Mouse (Mus musculus): ENCODE measurements around the gene Rnf8.

Rnf8 gene

DNA sequence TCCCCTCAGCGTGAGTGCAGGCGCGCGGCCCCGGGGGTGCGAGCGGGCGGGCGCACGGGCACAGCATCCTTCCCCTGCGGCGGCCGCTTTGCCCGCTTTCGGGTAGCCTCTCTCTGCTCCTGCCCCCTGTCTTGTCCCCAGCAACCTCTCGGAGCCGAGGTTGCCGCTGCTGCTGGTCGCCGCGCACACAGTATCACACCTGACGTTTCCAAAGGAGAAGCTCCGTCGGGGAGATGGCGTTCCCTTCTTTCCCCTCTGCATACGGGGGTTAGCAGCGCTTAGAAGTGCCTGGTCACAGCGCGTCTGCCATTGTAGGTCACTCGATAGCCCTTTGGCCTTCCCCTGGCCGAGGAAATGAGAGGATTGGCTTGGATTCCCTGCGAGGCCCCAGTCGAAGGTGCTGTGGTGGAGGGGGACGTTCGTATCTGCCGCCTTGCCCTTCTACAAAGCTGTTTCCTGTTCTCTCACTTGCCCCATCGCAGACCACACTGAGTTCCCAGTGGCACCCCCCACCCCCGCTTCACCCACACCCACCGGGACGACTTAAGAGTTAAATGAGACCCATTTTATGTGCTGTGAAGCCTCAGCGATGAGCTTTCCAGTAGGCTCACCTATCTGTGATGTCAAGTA lies 46.3 kb downstream of the Rnf8 start:
- TF ChIP-seq POU5F1 (IDR thresholded peaks at IDR 0.05; ENCODE audit: borderline replicate concordance, low read length) (no peak), CTCF (conservative IDR thresholded peaks at IDR 0.05; ENCODE audit: low read length) (no peak), NANOG (IDR thresholded peaks at IDR 0.05; ENCODE audit: borderline replicate concordance, low read length) (no peak)
- peaks cover 23% of the 10 kb centered on the region for H3K4me1 ChIP-seq (replicated peaks; ENCODE audit: low read depth, low read length)
- H3K4me3 ChIP-seq (replicated peaks; ENCODE audit: low read length) = peak overlapping the region; percentile 94
- H3K9me3 ChIP-seq (ENCODE audit: low read length) = no peaks in the 10 kb centered on the region
- peaks cover 34% of the 10 kb centered on the region for H3K36me3 ChIP-seq (ENCODE audit: insufficient read depth, low read length)
- H3K27me3 ChIP-seq (ENCODE audit: insufficient read depth, low read length) = no peaks in the 10 kb centered on the region

DNA sequence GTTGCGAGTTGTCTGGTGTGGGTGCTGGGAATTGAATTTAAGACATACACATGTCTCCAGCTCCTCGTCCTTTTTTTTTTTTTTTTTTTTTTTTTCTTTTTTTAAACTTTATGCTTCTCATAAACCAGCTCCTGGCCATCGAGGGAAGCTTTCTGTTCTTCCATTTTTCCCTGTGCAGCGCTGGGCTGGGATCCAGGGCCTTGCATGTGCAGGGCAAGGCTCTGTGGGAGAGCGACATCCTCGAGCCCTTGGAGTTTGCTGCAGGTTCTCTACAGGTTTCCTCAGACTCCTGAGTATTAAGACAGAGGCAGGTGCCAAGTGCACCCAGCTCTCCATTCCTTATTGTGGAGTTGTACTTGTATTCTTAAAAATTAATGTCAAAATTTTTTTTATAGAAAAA lies 47.6 kb downstream of the Rnf8 start:
- H3K9me3 ChIP-seq (ENCODE audit: low read length) = no peaks in the 10 kb centered on the region
- no peak for TF ChIP-seq POU5F1 (IDR thresholded peaks at IDR 0.05; ENCODE audit: borderline replicate concordance, low read length)
- no peak for TF ChIP-seq CTCF (conservative IDR thresholded peaks at IDR 0.05; ENCODE audit: low read length)
- TF ChIP-seq NANOG (IDR thresholded peaks at IDR 0.05; ENCODE audit: borderline replicate concordance, low read length) = no peak
- peaks cover 46% of the 10 kb centered on the region for H3K36me3 ChIP-seq (ENCODE audit: insufficient read depth, low read length)
- H3K27me3 ChIP-seq (ENCODE audit: insufficient read depth, low read length) = no peaks in the 10 kb centered on the region
- H3K4me1 ChIP-seq (replicated peaks; ENCODE audit: low read depth, low read length) = peaks cover 25% of the 10 kb centered on the region
- no peak overlapping the region for H3K4me3 ChIP-seq (replicated peaks; ENCODE audit: low read length)

DNA sequence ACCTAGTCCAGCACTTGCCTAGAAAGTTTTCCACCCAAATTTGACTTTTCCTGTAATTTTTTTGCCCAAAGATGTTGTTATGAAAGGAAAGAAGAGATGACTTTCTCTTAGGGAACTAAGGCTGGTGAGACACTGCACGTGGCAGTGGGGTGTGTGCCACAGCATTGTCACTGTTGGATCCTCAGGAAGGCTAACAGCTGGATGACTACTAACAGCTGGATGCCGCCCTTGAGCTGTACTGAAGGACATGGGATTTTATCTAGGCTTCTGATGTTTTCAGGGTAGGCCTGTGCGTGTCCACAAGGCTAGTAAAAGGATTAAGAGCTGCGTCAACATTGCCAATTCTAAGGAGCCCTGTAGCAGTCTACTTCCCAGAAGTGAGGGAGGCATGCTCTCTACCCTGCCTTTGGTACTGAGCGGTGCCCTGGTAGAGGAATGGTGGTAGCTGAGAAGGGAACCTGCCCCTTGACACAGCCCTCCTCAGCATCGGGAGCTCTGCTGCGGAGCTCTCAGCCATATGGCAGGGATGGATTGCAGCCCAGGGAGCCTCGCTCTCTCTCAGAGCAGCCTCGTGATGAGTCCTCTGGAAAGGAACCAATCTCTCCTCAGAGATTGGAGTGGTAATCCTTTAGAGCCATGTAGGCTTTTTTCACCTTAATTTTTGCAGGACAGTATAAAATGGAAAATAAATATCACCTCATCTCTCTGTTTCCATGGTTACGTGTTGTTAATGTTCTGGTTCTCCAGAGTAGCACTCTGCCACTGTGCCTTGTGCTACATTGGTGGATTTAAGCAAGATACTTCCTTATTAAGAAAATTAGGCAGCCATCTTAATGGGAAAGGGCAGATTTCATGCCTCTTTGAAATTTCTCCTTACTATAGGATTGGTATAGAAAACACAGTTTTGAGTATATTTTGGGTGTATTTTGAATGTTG lies 53.7 kb downstream of the Rnf8 start:
- Histone ChIP-seq H3K4me3 (replicated peaks; ENCODE audit: low read length) (peak overlapping the region; percentile 49), H3K36me3 (ENCODE audit: insufficient read depth, low read length) (peaks cover 91% of the 10 kb centered on the region), H3K4me1 (replicated peaks; ENCODE audit: low read depth, low read length) (peaks cover 35% of the 10 kb centered on the region), H3K27me3 (ENCODE audit: insufficient read depth, low read length) (no peaks in the 10 kb centered on the region), H3K9me3 (ENCODE audit: low read length) (no peaks in the 10 kb centered on the region)
- TF ChIP-seq NANOG (IDR thresholded peaks at IDR 0.05; ENCODE audit: borderline replicate concordance, low read length) (no peak; the same call in 1 of the 2 replicates), POU5F1 (IDR thresholded peaks at IDR 0.05; ENCODE audit: borderline replicate concordance, low read length) (no peak), CTCF (conservative IDR thresholded peaks at IDR 0.05; ENCODE audit: low read length) (no peak)

DNA sequence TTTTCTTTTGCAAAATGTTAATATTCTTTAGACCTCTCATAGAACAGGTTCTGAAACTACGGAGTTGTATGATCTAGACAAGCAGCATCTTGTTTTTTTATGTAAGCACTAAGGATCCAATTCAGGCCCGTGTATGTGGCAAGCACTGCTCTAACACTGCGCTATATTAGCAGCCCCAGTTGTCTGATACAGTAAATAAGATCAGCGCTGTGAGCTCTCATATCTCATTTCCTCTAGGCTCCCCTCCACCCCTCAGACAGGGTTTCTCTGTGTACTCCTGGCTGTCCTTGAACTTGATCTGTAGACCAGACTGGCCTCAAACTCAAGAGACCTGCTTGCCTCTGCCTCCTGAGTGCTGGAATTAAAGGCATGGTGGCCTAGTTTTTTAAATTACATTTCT lies 54.4 kb downstream of the Rnf8 start:
- TF ChIP-seq POU5F1 (IDR thresholded peaks at IDR 0.05; ENCODE audit: borderline replicate concordance, low read length) (no peak), NANOG (IDR thresholded peaks at IDR 0.05; ENCODE audit: borderline replicate concordance, low read length) (no peak), CTCF (conservative IDR thresholded peaks at IDR 0.05; ENCODE audit: low read length) (no peak)
- Histone ChIP-seq H3K4me1 (replicated peaks; ENCODE audit: low read depth, low read length) (peaks cover 33% of the 10 kb centered on the region), H3K36me3 (ENCODE audit: insufficient read depth, low read length) (peaks cover 91% of the 10 kb centered on the region), H3K9me3 (ENCODE audit: low read length) (no peaks in the 10 kb centered on the region), H3K4me3 (replicated peaks; ENCODE audit: low read length) (no peak overlapping the region), H3K27me3 (ENCODE audit: insufficient read depth, low read length) (no peaks in the 10 kb centered on the region)

DNA sequence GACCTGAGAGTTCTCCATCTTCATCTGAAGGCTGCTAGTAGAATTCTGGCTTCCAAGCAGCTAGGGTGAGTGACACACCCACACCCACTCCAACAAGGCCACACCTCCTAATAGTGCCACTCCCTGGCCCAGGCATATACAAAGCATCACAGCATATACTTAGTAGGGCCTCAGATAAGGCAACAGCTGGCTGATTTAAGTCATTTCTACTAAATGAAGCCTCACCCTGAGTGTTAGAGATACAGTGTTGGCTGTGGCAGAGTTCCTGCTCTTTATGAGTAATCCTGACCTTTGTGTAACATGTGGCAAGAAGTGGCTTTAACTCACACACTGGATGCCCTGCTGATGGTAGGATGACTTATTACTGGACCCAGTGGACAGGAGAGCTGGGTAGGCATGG lies 55.3 kb downstream of the Rnf8 start:
- TF ChIP-seq NANOG (IDR thresholded peaks at IDR 0.05; ENCODE audit: borderline replicate concordance, low read length) (no peak), POU5F1 (IDR thresholded peaks at IDR 0.05; ENCODE audit: borderline replicate concordance, low read length) (no peak), CTCF (conservative IDR thresholded peaks at IDR 0.05; ENCODE audit: low read length) (no peak)
- peaks cover 91% of the 10 kb centered on the region for H3K36me3 ChIP-seq (ENCODE audit: insufficient read depth, low read length)
- H3K9me3 ChIP-seq (ENCODE audit: low read length) = no peaks in the 10 kb centered on the region
- H3K4me1 ChIP-seq (replicated peaks; ENCODE audit: low read depth, low read length) = peaks cover 33% of the 10 kb centered on the region
- H3K4me3 ChIP-seq (replicated peaks; ENCODE audit: low read length) = no peak overlapping the region
- H3K27me3 ChIP-seq (ENCODE audit: insufficient read depth, low read length) = no peaks in the 10 kb centered on the region

DNA sequence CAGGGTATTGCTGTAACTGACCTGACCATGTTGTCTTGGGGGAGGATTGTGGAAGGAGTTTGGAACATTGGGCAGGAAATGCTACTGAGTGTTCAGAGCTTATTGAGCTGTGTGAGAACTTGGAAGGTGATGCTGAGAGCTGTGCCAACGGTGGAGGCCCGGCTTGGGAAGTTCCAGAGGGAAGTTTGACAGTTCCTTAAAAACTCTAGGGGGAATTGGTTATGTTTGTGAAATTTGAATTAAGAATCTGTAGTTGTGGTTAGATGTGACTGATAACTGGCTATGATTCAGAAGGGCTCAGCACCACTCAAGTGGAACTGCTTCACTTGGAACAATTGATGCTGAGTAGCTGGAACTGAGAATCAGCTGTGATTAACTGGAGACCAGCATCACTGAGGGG lies 56.4 kb downstream of the Rnf8 start:
- TF ChIP-seq NANOG (IDR thresholded peaks at IDR 0.05; ENCODE audit: borderline replicate concordance, low read length) = no peak
- no peak for TF ChIP-seq POU5F1 (IDR thresholded peaks at IDR 0.05; ENCODE audit: borderline replicate concordance, low read length)
- no peak for TF ChIP-seq CTCF (conservative IDR thresholded peaks at IDR 0.05; ENCODE audit: low read length)
- Histone ChIP-seq H3K4me1 (replicated peaks; ENCODE audit: low read depth, low read length) (peaks cover 38% of the 10 kb centered on the region), H3K9me3 (ENCODE audit: low read length) (no peaks in the 10 kb centered on the region), H3K27me3 (ENCODE audit: insufficient read depth, low read length) (no peaks in the 10 kb centered on the region), H3K4me3 (replicated peaks; ENCODE audit: low read length) (no peak overlapping the region), H3K36me3 (ENCODE audit: insufficient read depth, low read length) (peaks cover 92% of the 10 kb centered on the region)

DNA sequence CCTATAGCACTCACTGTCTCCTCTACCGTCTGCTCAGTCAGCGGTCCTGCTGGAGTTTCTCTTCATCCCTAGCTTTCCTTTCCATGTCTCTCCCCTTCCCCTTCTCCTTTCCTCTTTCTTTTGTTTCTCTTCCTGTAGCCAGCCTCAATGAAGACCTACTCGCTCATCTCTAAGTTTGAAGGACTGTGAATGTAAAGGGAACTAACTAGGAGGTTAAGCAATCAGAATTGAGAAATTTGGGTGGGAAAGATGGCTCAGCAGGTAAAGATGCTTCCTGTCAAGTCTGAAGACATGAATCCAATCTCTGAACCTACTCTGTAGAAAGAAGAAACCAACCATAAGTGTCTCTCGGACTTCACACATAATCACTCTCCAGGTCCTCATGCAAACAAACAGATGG lies 58.7 kb downstream of the Rnf8 start:
- Histone ChIP-seq H3K4me3 (replicated peaks; ENCODE audit: low read length) (no peak overlapping the region), H3K9me3 (ENCODE audit: low read length) (no peaks in the 10 kb centered on the region), H3K36me3 (ENCODE audit: insufficient read depth, low read length) (peaks cover 92% of the 10 kb centered on the region), H3K27me3 (ENCODE audit: insufficient read depth, low read length) (no peaks in the 10 kb centered on the region), H3K4me1 (replicated peaks; ENCODE audit: low read depth, low read length) (peaks cover 41% of the 10 kb centered on the region)
- TF ChIP-seq CTCF (conservative IDR thresholded peaks at IDR 0.05; ENCODE audit: low read length) = no peak
- TF ChIP-seq POU5F1 (IDR thresholded peaks at IDR 0.05; ENCODE audit: borderline replicate concordance, low read length) = no peak
- TF ChIP-seq NANOG (IDR thresholded peaks at IDR 0.05; ENCODE audit: borderline replicate concordance, low read length) = no peak

DNA sequence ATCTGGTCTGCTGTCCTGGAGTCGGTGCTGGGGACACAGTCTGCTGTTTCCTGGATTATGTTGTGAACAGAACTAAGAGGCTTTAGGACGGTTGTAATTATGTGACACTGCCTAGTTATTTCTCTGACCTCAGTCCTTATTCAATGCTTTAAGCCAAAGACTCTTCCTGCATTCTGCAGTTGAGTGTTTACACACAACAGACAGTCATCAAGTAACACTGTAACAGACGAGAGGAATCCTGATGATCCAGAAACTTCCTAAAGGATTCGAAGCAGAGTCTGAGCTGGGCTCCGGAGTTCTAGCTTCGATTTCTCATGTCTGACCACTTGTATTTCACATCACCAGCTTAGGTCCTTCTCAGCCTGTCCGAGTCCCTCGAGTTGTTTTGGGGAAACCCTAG lies 63.9 kb downstream of the Rnf8 start:
- TF ChIP-seq CTCF (conservative IDR thresholded peaks at IDR 0.05; ENCODE audit: low read length) (no peak), NANOG (IDR thresholded peaks at IDR 0.05; ENCODE audit: borderline replicate concordance, low read length) (no peak), POU5F1 (IDR thresholded peaks at IDR 0.05; ENCODE audit: borderline replicate concordance, low read length) (no peak)
- H3K4me1 ChIP-seq (replicated peaks; ENCODE audit: low read depth, low read length) = peaks cover 49% of the 10 kb centered on the region
- H3K36me3 ChIP-seq (ENCODE audit: insufficient read depth, low read length) = peaks cover 98% of the 10 kb centered on the region
- no peaks in the 10 kb centered on the region for H3K27me3 ChIP-seq (ENCODE audit: insufficient read depth, low read length)
- no peak overlapping the region for H3K4me3 ChIP-seq (replicated peaks; ENCODE audit: low read length)
- H3K9me3 ChIP-seq (ENCODE audit: low read length) = no peaks in the 10 kb centered on the region

Data from E14TG2a.4 (cell line).